Mouse (Mus musculus) CH12.LX (cell line): Measurements from ENCODE around the gene Sestd1. TPM values are rescaled to one million over a fixed set of nuclear protein-coding genes. Genes with fewer than 3 reads are reported as not detected.

Experiments used
- DNase-seq: peaks from one replicate; pipeline ENCODE4 v3.0.0-alpha.2; 2013; ENCODE audit errors: extremely low read depth
- H3K27ac ChIP-seq: 2 replicates; pipeline ENCODE4 v1.5.1; 2012; ENCODE audit warnings: low read depth, mild to moderate bottlenecking, control low read depth, moderate library complexity; ENCODE audit not compliant: insufficient read depth
- H3K27me3 ChIP-seq: replicated peaks from 2 replicates; pipeline ENCODE3; 2012; ENCODE audit warnings: inconsistent platforms
- H3K36me3 ChIP-seq, 2 experiments: replicated peaks in 1 of 2; 2 replicates each; pipeline versions ENCODE3 to v1.6.1; 2012; ENCODE audit warnings: inconsistent platforms in 1 of 2, low read length in 1 of 2, mild to moderate bottlenecking in 1 of 2, mixed read lengths in 1 of 2, moderate library complexity in 1 of 2; ENCODE audit not compliant: control insufficient read depth in 1 of 2, insufficient read depth in 1 of 2
- H3K4me1 ChIP-seq, 2 experiments: 2 replicates each; pipeline ENCODE4 v1.6.1; 2012; ENCODE audit warnings: inconsistent platforms in 1 of 2, moderate library complexity in 1 of 2; ENCODE audit not compliant: insufficient read depth in 2 of 2, control insufficient read depth in 1 of 2
- H3K4me2 ChIP-seq: 2 replicates; pipeline ENCODE4 v1.6.1; 2012; ENCODE audit warnings: low read depth, mild to moderate bottlenecking, control low read depth; ENCODE audit not compliant: poor library complexity, insufficient read depth, severe bottlenecking
- H3K4me3 ChIP-seq, 3 experiments: fragments of 150-350 bp in 1 of 3; sonication (generic) in 1 of 3; replicated peaks in 1 of 3; 2 replicates each; pipeline versions ENCODE3 to v1.5.1; 2011 to 2012; ENCODE audit warnings: low read depth in 2 of 3, low read length in 2 of 3, mild to moderate bottlenecking in 2 of 3, moderate library complexity in 2 of 3, control low read depth in 1 of 3, improper control_type of control experiment in 1 of 3, inconsistent platforms in 1 of 3, mixed read lengths in 1 of 3; ENCODE audit not compliant: poor library complexity in 1 of 3
- H3K79me2 ChIP-seq: replicated peaks from 2 replicates; pipeline ENCODE4 v1.6.1; 2012; ENCODE audit warnings: mild to moderate bottlenecking, moderate library complexity; ENCODE audit not compliant: control insufficient read depth, poor library complexity, insufficient read depth, severe bottlenecking; ENCODE audit errors: extremely low read depth
- H3K9ac ChIP-seq: 2 replicates; pipeline ENCODE4 v1.6.1; 2012; ENCODE audit warnings: low read depth, mild to moderate bottlenecking, control low read depth, moderate library complexity; ENCODE audit not compliant: insufficient read depth
- H3K9me3 ChIP-seq: replicated peaks from 2 replicates; pipeline ENCODE3; 2012; ENCODE audit warnings: low read length, inconsistent platforms, mixed read lengths
- BHLHE40 ChIP-seq: IDR thresholded peaks from 2 replicates; pipeline ENCODE4 v1.6.1; 2011; ENCODE audit warnings: mild to moderate bottlenecking, low read depth, low read length, improper control_type of control experiment
- CHD2 ChIP-seq: IDR thresholded peaks from 2 replicates; pipeline ENCODE4 v1.6.1; 2011; ENCODE audit warnings: low read length, improper control_type of control experiment
- E2F4 ChIP-seq: IDR thresholded peaks from 2 replicates; pipeline ENCODE4 v1.6.1; 2011; ENCODE audit warnings: low read depth, low read length, improper control_type of control experiment; ENCODE audit not compliant: insufficient replicate concordance
- ELF1 ChIP-seq: IDR thresholded peaks from 2 replicates; pipeline ENCODE4 v1.6.1; 2014; ENCODE audit warnings: low read depth, mild to moderate bottlenecking, inconsistent platforms, low read length, improper control_type of control experiment
- EP300 ChIP-seq: IDR thresholded peaks from 2 replicates; pipeline ENCODE4 v1.6.1; 2011; ENCODE audit warnings: low read length, improper control_type of control experiment
- JUN ChIP-seq: IDR thresholded peaks from 2 replicates; pipeline ENCODE4 v1.6.1; 2011; ENCODE audit warnings: low read depth, mild to moderate bottlenecking, low read length, improper control_type of control experiment, moderate library complexity; ENCODE audit not compliant: insufficient read depth
- JUND ChIP-seq: conservative IDR thresholded peaks from 2 replicates; pipeline ENCODE4 v1.6.1; 2011; ENCODE audit warnings: low read depth, low read length, improper control_type of control experiment
- MAX ChIP-seq: IDR thresholded peaks from 2 replicates; pipeline ENCODE4 v1.6.1; 2011; ENCODE audit warnings: low read length, improper control_type of control experiment
- MYC ChIP-seq: IDR thresholded peaks from 2 replicates; pipeline ENCODE4 v1.6.1; 2011; ENCODE audit warnings: low read depth, mild to moderate bottlenecking, improper control_type of control experiment, low read length
- NELFE ChIP-seq: IDR thresholded peaks from 2 replicates; pipeline ENCODE4 v1.6.1; 2011; ENCODE audit warnings: low read depth, low read length, improper control_type of control experiment
- POLR2A ChIP-seq: IDR thresholded peaks from 2 replicates; pipeline ENCODE4 v1.6.1; 2011; ENCODE audit warnings: low read depth, mild to moderate bottlenecking, improper control_type of control experiment, low read length
- RAD21 ChIP-seq: IDR thresholded peaks from 2 replicates; pipeline ENCODE4 v1.6.1; 2011; ENCODE audit warnings: low read depth, mild to moderate bottlenecking, low read length, improper control_type of control experiment, moderate library complexity
- RCOR1 ChIP-seq: conservative IDR thresholded peaks from 2 replicates; pipeline ENCODE4 v1.6.1; 2012; ENCODE audit warnings: low read depth, mild to moderate bottlenecking, inconsistent platforms, low read length, improper control_type of control experiment
- SIN3A ChIP-seq: IDR thresholded peaks from 2 replicates; pipeline ENCODE4 v1.6.1; 2012; ENCODE audit warnings: low read length, improper control_type of control experiment, inconsistent platforms
- SMC3 ChIP-seq: IDR thresholded peaks from 2 replicates; pipeline ENCODE4 v1.6.1; 2011; ENCODE audit warnings: low read depth, low read length, improper control_type of control experiment
- TBP ChIP-seq: conservative IDR thresholded peaks from 2 replicates; pipeline ENCODE4 v1.6.1; 2011; ENCODE audit warnings: low read depth, low read length, improper control_type of control experiment
- TCF12 ChIP-seq: IDR thresholded peaks from 2 replicates; pipeline ENCODE4 v1.6.1; 2014; ENCODE audit warnings: low read depth, mild to moderate bottlenecking, inconsistent platforms, low read length, improper control_type of control experiment
- USF2 ChIP-seq: conservative IDR thresholded peaks from 2 replicates; pipeline ENCODE4 v1.6.1; 2011; ENCODE audit warnings: low read depth, low read length, improper control_type of control experiment
- ZC3H11A ChIP-seq: IDR thresholded peaks from 2 replicates; pipeline ENCODE4 v1.6.1; 2012; ENCODE audit warnings: low read depth, mild to moderate bottlenecking, inconsistent platforms, low read length, improper control_type of control experiment
- ZKSCAN1 ChIP-seq: IDR thresholded peaks from 2 replicates; pipeline ENCODE4 v1.6.1; 2012; ENCODE audit warnings: low read depth, inconsistent platforms, low read length, improper control_type of control experiment, borderline replicate concordance
- dilution Hi-C: fragments of 300-500 bp; cut with MboI; formaldehyde crosslinking; loops from 2 replicates; pipeline ENCODE4 v1.14.3; 2020; ENCODE audit warnings: low sequenced_read_pairs; ENCODE audit not compliant: extremely low pct_unique_long_range_greater_than_20kb, extremely low pct_ligation_motif_present
- in situ Hi-C: fragments of 300-500 bp; cut with MboI; formaldehyde crosslinking; loops from 3 replicates; pipeline ENCODE4 v1.14.3; 2019; ENCODE audit warnings: low sequenced_read_pairs, low pct_ligation_motif_present, low pct_unique_long_range_greater_than_20kb, mixed read lengths
- polyA plus RNA-seq: library from polyadenylated mRNA; unstranded; fragments of >175 nt; gene quantifications from 2 replicates; pipeline ENCODE4 v1.2.1, GENCODE M21; 2012; ENCODE audit warnings: low read depth; ENCODE audit not compliant: insufficient read length
- total RNA-seq, 2 experiments: library from RNA; depleted of rRNA; stranded (reverse); fragments of 300-350 nt in 1 of 2; fragments of >200 nt in 1 of 2; gene quantifications; 2 replicates each; pipeline ENCODE4 v1.2.3; 2012 to 2014

Sestd1 gene
- total and polyA plus RNA-seq, 3 experiments: not detected

GRCm38 (mm10) chr2:77190301-77190700 lies 90.1 kb downstream of the Sestd1 start:
- no peaks in the 10 kb centered on the region for H3K4me1 ChIP-seq
- TF ChIP-seq BHLHE40: no peak
- TF ChIP-seq RCOR1: no peak
- TF ChIP-seq MAX: no peak
- TF ChIP-seq EP300: no peak
- TF ChIP-seq TBP: no peak
- TF ChIP-seq RAD21: no peak
- TF ChIP-seq SMC3: no peak
- TF ChIP-seq JUN: no peak
- TF ChIP-seq CHD2: no peak
- no peak for TF ChIP-seq MYC
- TF ChIP-seq ELF1: no peak
- TF ChIP-seq ZC3H11A: no peak
- TF ChIP-seq JUND: no peak
- no peak for TF ChIP-seq TCF12
- TF ChIP-seq SIN3A: no peak
- TF ChIP-seq NELFE: no peak
- no peak for TF ChIP-seq POLR2A
- no peak for TF ChIP-seq ZKSCAN1
- no peak for TF ChIP-seq E2F4
- TF ChIP-seq, all 38 proteins: peak for 0
- dilution Hi-C loops: no loop called here
- no peak for DNase-seq
- H3K36me3 ChIP-seq: no peaks in the 10 kb centered on the region
- H3K4me3 ChIP-seq: no peak overlapping the region
- no peak overlapping the region for H3K9ac ChIP-seq
- in situ Hi-C loops: no loop called here
- no peaks in the 10 kb centered on the region for H3K27me3 ChIP-seq
- H3K4me2 ChIP-seq: no peak overlapping the region
- no peak overlapping the region for H3K27ac ChIP-seq
- no peaks in the 10 kb centered on the region for H3K79me2 ChIP-seq
- H3K9me3 ChIP-seq: peaks cover 57% of the 10 kb centered on the region

- no peaks in the 10 kb centered on the region for H3K79me2 ChIP-seq
- no peak overlapping the region for H3K9ac ChIP-seq
- dilution Hi-C loops: no loop called here
- no peak overlapping the region for H3K4me3 ChIP-seq
- in situ Hi-C loops: no loop called here
- no peak overlapping the region for H3K4me2 ChIP-seq
- no peak for TF ChIP-seq USF2
- TF ChIP-seq, all 38 proteins: peak for 0
- Histone ChIP-seq H3K9me3 (peaks cover 56% of the 10 kb centered on the region), H3K27me3 (no peaks in the 10 kb centered on the region), H3K36me3 (no peaks in the 10 kb centered on the region), H3K27ac (no peak overlapping the region), H3K4me1 (no peaks in the 10 kb centered on the region)
- no peak for DNase-seq
Measured at GRCm38 (mm10) chr2:77189671-77190070, 90.7 kb downstream of the Sestd1 start.
